Mouse (Mus musculus) left cerebral cortex, postnatal 10 days (tissue): ENCODE results near the gene Tiam2. TPM values are rescaled to one million over a fixed set of nuclear protein-coding genes. Genes with fewer than 3 reads are reported as not detected.
A peak's percentile ranks its signal among the peaks of the same experiment; 100 is the strongest.

Source experiments
- DNase-seq, 2 experiments: peaks; one replicate each; pipeline ENCODE4 v3.0.0; 2021 to 2022; ENCODE audit warnings: low spot score in 2 of 2, mixed read lengths in 1 of 2; ENCODE audit errors: extremely low spot score in 1 of 2
- intact Hi-C: fragments of 180-260 bp; cut with DNase I; formaldehyde crosslinking; loops from one replicate; pipeline ENCODE4 v1.15.1; 2025
- total RNA-seq, 2 experiments: library from RNA; stranded (reverse); gene quantifications; 2 replicates each; pipeline ENCODE4 v1.2.3; 2021

Gene Tiam2
- total RNA-seq, 2 experiments from 2014 or later, result 60.8 to 61.2 TPM

GRCm38 (mm10) chr17:3570876-3571275 is 244.5 kb downstream of the Tiam2 start:
- intact Hi-C loops, result loop anchor here (2.0 to 5.0 kb wide), 2 partner anchors 222 to 701 kb away; no protein-coding TSS in a partner anchor
- peak; percentile 77 to 78 for DNase-seq

Other genes starting within 250 kb of the Tiam2 start
- 10 to 100 TPM; 59.9 TPM for gene Scaf8, start 211.6 kb upstream of the Tiam2 start, total RNA-seq
- 1 to 10 TPM; 1.3 to 2.5 TPM for gene Cldn20, start 206.0 kb downstream of the Tiam2 start, total RNA-seq
- 1 to 10 TPM; 5.9 to 6.1 TPM for gene Tfb1m, start 231.2 kb downstream of the Tiam2 start, total RNA-seq